Mouse (Mus musculus) heart, adult 2 months (tissue): ENCODE data around the gene Mtmr11.

Source experiments
- CTCF ChIP-seq: fragments of 200-600 bp; IDR thresholded peaks from 2 replicates; pipeline ENCODE4 v1.8.1; 2022; ENCODE audit warnings: antibody characterized with exemption, mild to moderate bottlenecking, moderate library complexity
- EP300 ChIP-seq: fragments of 200-500 bp; IDR thresholded peaks from 2 replicates; pipeline ENCODE4 v1.6.1; 2011; ENCODE audit warnings: low read depth, low read length, control low read depth; ENCODE audit not compliant: insufficient read depth
- POLR2A ChIP-seq: fragments of 200-500 bp; IDR thresholded peaks from 2 replicates; pipeline ENCODE4 v1.6.1; 2011; ENCODE audit warnings: mild to moderate bottlenecking, low read depth, low read length, control low read depth; ENCODE audit not compliant: insufficient read depth

DNA sequence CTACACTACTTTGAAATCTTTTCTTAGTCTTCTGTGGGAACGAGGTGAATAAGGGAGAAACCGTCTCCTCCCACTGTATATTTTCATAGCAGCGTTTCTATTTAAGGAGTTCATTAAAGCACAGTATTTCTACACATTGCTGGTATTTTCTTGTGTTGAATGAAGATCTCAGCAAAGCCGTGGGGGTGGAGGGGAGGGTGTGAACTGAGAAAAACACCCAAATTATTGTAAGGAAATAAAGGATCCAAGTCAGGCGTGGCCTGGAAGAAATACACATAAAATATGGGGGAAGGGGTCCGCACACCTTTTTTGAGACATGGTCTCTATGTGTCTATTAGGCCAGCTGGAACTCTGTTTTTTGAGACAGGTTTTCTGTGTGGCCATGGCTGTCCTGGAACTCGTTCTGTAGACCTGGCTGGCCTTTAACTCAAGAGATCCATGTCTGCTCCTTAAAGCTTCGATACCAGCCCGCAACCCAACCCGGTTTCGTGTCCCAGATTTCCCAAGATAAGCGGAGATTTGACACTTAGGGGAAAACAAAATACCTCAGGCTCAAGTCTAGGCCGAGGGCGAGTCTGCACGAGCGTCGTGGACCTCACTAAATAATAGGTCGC is 9.9 kb downstream of the Mtmr11 start:
- TF ChIP-seq EP300 (no peak), POLR2A (no peak), CTCF (no peak)
